Mouse (Mus musculus) MEL (cell line): ENCODE measurements around the gene Stx2. TPM values are rescaled to one million over a fixed set of nuclear protein-coding genes. Genes with fewer than 3 reads are reported as not detected.

Source experiments
- DNase-seq: peaks from one replicate; pipeline ENCODE4 v3.0.0; 2011; ENCODE audit warnings: low read depth, low spot score
- H3K27ac ChIP-seq: 2 replicates; pipeline ENCODE4 v1.5.1; 2012; ENCODE audit warnings: low read depth, mild to moderate bottlenecking, control low read depth, low read length, moderate library complexity; ENCODE audit not compliant: control insufficient read depth
- H3K27me3 ChIP-seq, 2 experiments: fragments of 150-350 bp in 1 of 2; sonication (generic) in 1 of 2; 2 replicates each; pipeline ENCODE4 v1.6.1; 2012; ENCODE audit warnings: low read length in 2 of 2, mild to moderate bottlenecking in 2 of 2, improper control_type of control experiment in 1 of 2, moderate library complexity in 1 of 2; ENCODE audit not compliant: insufficient read depth in 2 of 2, control insufficient read depth in 1 of 2
- H3K36me3 ChIP-seq, 2 experiments: 2 replicates each; pipeline ENCODE4 v1.6.1; 2012 to 2014; ENCODE audit warnings: low read length in 2 of 2, improper control_type of control experiment in 1 of 2, inconsistent platforms in 1 of 2, mild to moderate bottlenecking in 1 of 2; ENCODE audit not compliant: insufficient read depth in 2 of 2, control insufficient read depth in 1 of 2
- H3K4me1 ChIP-seq, 2 experiments: fragments of 150-350 bp in 1 of 2; sonication (generic) in 1 of 2; 2 replicates each; pipeline ENCODE4 v1.6.1; 2012; ENCODE audit warnings: low read length in 2 of 2, improper control_type of control experiment in 1 of 2, mild to moderate bottlenecking in 1 of 2; ENCODE audit not compliant: insufficient read depth in 2 of 2, control insufficient read depth in 1 of 2
- H3K4me3 ChIP-seq, 2 experiments: fragments of 150-350 bp in 1 of 2; sonication (generic) in 1 of 2; 2 replicates each; pipeline ENCODE4 v1.5.1; 2012; ENCODE audit warnings: low read depth in 2 of 2, low read length in 2 of 2, mild to moderate bottlenecking in 2 of 2, moderate library complexity in 2 of 2, control low read depth in 1 of 2, improper control_type of control experiment in 1 of 2; ENCODE audit not compliant: control insufficient read depth in 1 of 2, insufficient read depth in 1 of 2
- H3K79me2 ChIP-seq: 2 replicates; pipeline ENCODE4 v1.6.1; 2012; ENCODE audit warnings: mild to moderate bottlenecking, low read length, moderate library complexity; ENCODE audit not compliant: control insufficient read depth, poor library complexity, insufficient read depth
- H3K9ac ChIP-seq: 2 replicates; pipeline ENCODE4 v1.6.1; 2012; ENCODE audit warnings: low read depth, mild to moderate bottlenecking, control low read depth, low read length, moderate library complexity; ENCODE audit not compliant: control insufficient read depth, poor library complexity, severe bottlenecking
- H3K9me3 ChIP-seq: fragments of 150-350 bp; sonication (generic); replicated peaks from 2 replicates; pipeline ENCODE4 v1.6.1; 2012; ENCODE audit warnings: mild to moderate bottlenecking, low read length, improper control_type of control experiment, moderate library complexity; ENCODE audit not compliant: insufficient read depth
- CTCF ChIP-seq, 3 experiments: IDR thresholded peaks in 2 of 3; conservative IDR thresholded peaks in 1 of 3; 2 replicates each; pipeline ENCODE4 v1.5.1; 2011 to 2012; ENCODE audit warnings: low read length in 3 of 3, low read depth in 2 of 3, mild to moderate bottlenecking in 2 of 3, improper control_type of control experiment in 1 of 3, inconsistent platforms in 1 of 3, mixed read lengths in 1 of 3, moderate library complexity in 1 of 3; ENCODE audit not compliant: control insufficient read depth in 1 of 3, insufficient read depth in 1 of 3, poor library complexity in 1 of 3, severe bottlenecking in 1 of 3
- ELF1 ChIP-seq: IDR thresholded peaks from 2 replicates; pipeline ENCODE4 v1.6.1; 2014; ENCODE audit warnings: low read depth, mild to moderate bottlenecking, inconsistent platforms, low read length, improper control_type of control experiment, moderate library complexity
- EP300 ChIP-seq, 2 experiments: IDR thresholded peaks; 2 replicates each; pipeline ENCODE4 v1.6.1; 2011; ENCODE audit warnings: improper control_type of control experiment in 2 of 2, low read length in 2 of 2, low read depth in 1 of 2, mild to moderate bottlenecking in 1 of 2
- HCFC1 ChIP-seq: IDR thresholded peaks from 2 replicates; pipeline ENCODE4 v1.6.1; 2012; ENCODE audit warnings: low read depth, mild to moderate bottlenecking, inconsistent platforms, low read length, improper control_type of control experiment, moderate library complexity
- MXI1 ChIP-seq: IDR thresholded peaks from 2 replicates; pipeline ENCODE4 v1.6.1; 2011; ENCODE audit warnings: mild to moderate bottlenecking, low read depth, low read length, improper control_type of control experiment
- MYB ChIP-seq: IDR thresholded peaks from 2 replicates; pipeline ENCODE4 v1.6.1; 2011; ENCODE audit warnings: mild to moderate bottlenecking, low read depth, low read length, improper control_type of control experiment
- POLR2A ChIP-seq, 2 experiments: IDR thresholded peaks; 2 replicates each; pipeline ENCODE4 v1.6.1; 2011 to 2012; ENCODE audit warnings: low read length in 2 of 2, mild to moderate bottlenecking in 2 of 2, control low read depth in 1 of 2, improper control_type of control experiment in 1 of 2, low read depth in 1 of 2, moderate library complexity in 1 of 2; ENCODE audit not compliant: control insufficient read depth in 1 of 2, insufficient read depth in 1 of 2, poor library complexity in 1 of 2
- SMC3 ChIP-seq: IDR thresholded peaks from 2 replicates; pipeline ENCODE4 v1.6.1; 2011; ENCODE audit warnings: low read depth, low read length, improper control_type of control experiment
- polyA plus RNA-seq, 2 experiments: library from polyadenylated mRNA; stranded (reverse) in 1 of 2; unstranded in 1 of 2; fragments of >175 nt in 1 of 2; fragments of >200 nt in 1 of 2; gene quantifications; 2 replicates each; pipeline versions ENCODE4 v1.2.1 to v1.2.4; 2012; ENCODE audit warnings: low replicate concordance in 2 of 2, low read depth in 1 of 2; ENCODE audit not compliant: insufficient read length in 2 of 2, insufficient read depth in 1 of 2, missing spikeins in 1 of 2
- total RNA-seq: library from RNA; depleted of rRNA; stranded (reverse); fragments of 300-350 nt; gene quantifications from 2 replicates; pipeline ENCODE4 v1.2.3, GENCODE M21; 2012

The Stx2 gene
- total and polyA plus RNA-seq, 3 experiments, result 84.8 to 97.1 TPM; not detected in 1

- TF ChIP-seq SMC3, result no peak
- TF ChIP-seq CTCF (IDR thresholded peaks at IDR 0.05 in 2 of 3, conservative IDR thresholded peaks at IDR 0.05 in 1 of 3; ENCODE audit: control insufficient read depth in 1 of 3, insufficient read depth in 1 of 3, low read depth in 2 of 3, low read length in 3 of 3, poor library complexity in 1 of 3, severe bottlenecking in 1 of 3), result no peak
- TF ChIP-seq HCFC1, result peak; percentile 69
- TF ChIP-seq EP300 (IDR thresholded peaks at IDR 0.05; ENCODE audit: low read depth in 1 of 2, low read length in 2 of 2), result peak; percentile 94 to 95
- TF ChIP-seq POLR2A (IDR thresholded peaks at IDR 0.05; ENCODE audit: control insufficient read depth in 1 of 2, insufficient read depth in 1 of 2, low read depth in 1 of 2, low read length in 2 of 2, poor library complexity in 1 of 2), result peak; percentile 56 to 88
These were observed 1.0 kb downstream of the Stx2 start (continued) for GRCm38 (mm10) chr5:129007105-129007957.

GRCm38 (mm10) chr5:129006031-129006788 lies 2.2 kb downstream of the Stx2 start:
- Histone ChIP-seq H3K4me3 (peak overlapping the region; percentile 52 to 95), H3K9ac (peak overlapping the region; percentile 77), H3K9me3 (no peaks in the 10 kb centered on the region), H3K36me3 (peaks cover 2 to 55% of the 10 kb centered on the region in 2 experiments; a peak in 3 of 4 replicates), H3K27me3 (no peaks in the 10 kb centered on the region), H3K27ac (peak overlapping the region; percentile 95), H3K79me2 (peaks cover 54% of the 10 kb centered on the region), H3K4me1 (peaks cover 12 to 65% of the 10 kb centered on the region in 2 experiments)
- DNase-seq, result peak; percentile 49
- no peak for TF ChIP-seq MYB
- TF ChIP-seq MXI1, result peak; percentile 22; the same call in 1 of the 2 replicates
- peak in 2 of 3 experiments; percentile 41 to 63; a peak in 4 of 6 replicates for TF ChIP-seq CTCF (IDR thresholded peaks at IDR 0.05 in 2 of 3, conservative IDR thresholded peaks at IDR 0.05 in 1 of 3; ENCODE audit: control insufficient read depth in 1 of 3, insufficient read depth in 1 of 3, low read depth in 2 of 3, low read length in 3 of 3, poor library complexity in 1 of 3, severe bottlenecking in 1 of 3)

DNA sequence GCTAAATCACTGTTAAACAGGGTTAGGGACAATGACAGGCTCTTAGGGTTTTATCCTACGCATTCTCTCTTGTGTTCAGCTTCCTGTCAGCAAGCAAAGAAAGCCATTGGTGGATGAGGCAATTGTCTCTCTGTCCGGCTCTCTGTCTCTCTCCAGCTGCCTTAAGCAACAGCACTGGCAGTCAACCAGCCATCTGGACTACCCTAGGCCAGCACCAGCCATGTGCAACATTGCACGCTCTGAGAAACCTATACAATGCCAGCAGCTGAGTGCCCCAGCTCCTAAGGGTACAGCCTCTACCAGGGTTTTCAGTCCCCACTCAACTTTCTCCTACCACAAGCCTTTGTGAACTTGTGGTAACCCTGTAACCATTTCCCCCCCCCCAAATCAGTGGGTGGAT lies 3.0 kb downstream of the Stx2 start:
- peaks cover 17 to 70% of the 10 kb centered on the region in 2 experiments for H3K4me1 ChIP-seq
- DNase-seq, result no peak
- peaks cover 3 to 59% of the 10 kb centered on the region in 2 experiments; a peak in 3 of 4 replicates for H3K36me3 ChIP-seq
- H3K4me3 ChIP-seq, result no peak overlapping the region
- H3K27me3 ChIP-seq, result no peaks in the 10 kb centered on the region
- TF ChIP-seq SMC3 (no peak), ELF1 (no peak)
- peaks cover 56% of the 10 kb centered on the region for H3K79me2 ChIP-seq
- no peak overlapping the region; the same call in 1 of the 2 replicates for H3K9ac ChIP-seq
- no peaks in the 10 kb centered on the region for H3K9me3 ChIP-seq
- no peak overlapping the region for H3K27ac ChIP-seq
